Mouse (Mus musculus) layer of hippocampus, adult 2 months (tissue): ENCODE data around the gene Clec9a. TPM values are rescaled to one million over a fixed set of nuclear protein-coding genes. Genes with fewer than 3 reads are reported as not detected.

Experiments
- DNase-seq, 2 experiments: peaks; one replicate each; pipeline ENCODE4 v3.0.0; 2022; ENCODE audit warnings: low spot score in 2 of 2
- H3K27ac ChIP-seq: fragments of 200-600 bp; 2 replicates; pipeline ENCODE4 v1.8.1; 2022
- H3K4me3 ChIP-seq: fragments of 200-600 bp; 2 replicates; pipeline ENCODE4 v1.8.1; 2022; ENCODE audit warnings: mild to moderate bottlenecking
- CTCF ChIP-seq: fragments of 200-600 bp; conservative IDR thresholded peaks from 2 replicates; pipeline ENCODE4 v1.8.1; 2022; ENCODE audit warnings: antibody characterized with exemption, mild to moderate bottlenecking, moderate library complexity
- total RNA-seq, 2 experiments: library from RNA; stranded (reverse); gene quantifications; 2 replicates each; pipeline ENCODE4 v1.2.3; 2021

Gene Clec9a
- total RNA-seq, 2 experiments from 2014 or later, result not detected

GRCm38 (mm10) chr6:129449743-129450142, 41.1 kb downstream of the Clec9a start:
- H3K4me3 ChIP-seq, result no peak overlapping the region; the same call in 1 of the 2 replicates
- DNase-seq, result no peak
- no peak overlapping the region for H3K27ac ChIP-seq
- no peak for TF ChIP-seq CTCF

- DNase-seq, result peak; percentile 7 to 14
- peak within 1 kb of the TSS; percentile 47 for H3K4me3 ChIP-seq
- no peak for TF ChIP-seq CTCF
- H3K27ac ChIP-seq, result peak within 1 kb of the TSS; percentile 85
Measured at GRCm38 (mm10) chr6:129451411-129452039, 42.9 kb downstream of the Clec9a start, which contains the start of gene Clec1a. Gene Clec1a (minus strand): TSS chr6:129452000.

- no peak for TF ChIP-seq CTCF
- Histone ChIP-seq H3K4me3 (no peak overlapping the region), H3K27ac (no peak overlapping the region)
- no peak for DNase-seq
Measured at GRCm38 (mm10) chr6:129471386-129471785, 62.7 kb downstream of the Clec9a start.

- TF ChIP-seq CTCF, result no peak
- H3K27ac ChIP-seq, result no peak overlapping the region
- H3K4me3 ChIP-seq, result no peak overlapping the region
- no peak for DNase-seq
Measured at GRCm38 (mm10) chr6:129472627-129473026, 64.0 kb downstream of the Clec9a start.

Other genes with a start within 250 kb of the Clec9a start
- 1 to 10 TPM; 7.3 to 7.4 TPM for gene Clec2d, start 228.2 kb upstream of the Clec9a start, total RNA-seq
- gene Cd69, start 133.4 kb upstream of the Clec9a start, total RNA-seq, result not detected
- not detected for gene 4922502D21Rik, start 77.1 kb upstream of the Clec9a start, total RNA-seq
- not detected for gene Clec12a, start 66.2 kb upstream of the Clec9a start, total RNA-seq
- not detected for gene Clec12b, start 23.0 kb upstream of the Clec9a start, total RNA-seq
- gene Clec1b, start 11.6 kb upstream of the Clec9a start, total RNA-seq, result not detected
- gene Clec1a, start 43.1 kb downstream of the Clec9a start, total RNA-seq, result 1 to 10 TPM; 4.1 to 5.7 TPM
- gene Olr1, start 98.3 kb downstream of the Clec9a start, total RNA-seq, result not detected
- gene Tmem52b, start 103.7 kb downstream of the Clec9a start, total RNA-seq, result not detected
- gene Gabarapl1, start 124.3 kb downstream of the Clec9a start, total RNA-seq, result 100 to 1,000 TPM; 675 to 689 TPM
- gene Klre1, start 169.0 kb downstream of the Clec9a start, total RNA-seq, result not detected
- not detected for gene Klrd1, start 182.9 kb downstream of the Clec9a start, total RNA-seq
- not detected for gene Klrk1, start 215.0 kb downstream of the Clec9a start, total RNA-seq
- gene Klrc3, start 234.5 kb downstream of the Clec9a start, total RNA-seq, result not detected